36 mouse cellular contexts compared by ENCODE assay signal in genomic region chr11:120319310-120319709, GRCm38 (mm10). TPM values are rescaled to one million over a fixed set of nuclear protein-coding genes. Genes with fewer than 3 reads are reported as not detected.
A peak's percentile ranks its signal among the peaks of the same experiment; 100 is the strongest.
DNase-seq lines count a peak whose midpoint lies in the region; ATAC-seq lines count a peak whose summit lies in the region.
"Had no signal": no experiment of that assay in that cellular context is flagged by ENCODE, and none has a peak within 500 bp of the region (broad histone marks: within the 10 kb centered on the region; RNA-seq: fewer than 3 reads in every experiment).

No protein-coding gene starts in this region.

- DNase-seq in gastrocnemius, postnatal 4 days (ENCODE audit: low spot score in 2 of 2) = peak; percentile 5 to 12
- DNase-seq in gastrocnemius, adult 18-20 months (ENCODE audit: low spot score) = no peak
- peak; percentile 1 for DNase-seq in liver
- no peak for DNase-seq in liver, embryonic 11.5 days (ENCODE audit: low spot score)
- DNase-seq in neural tube, embryonic 10.5 days (ENCODE audit: extremely low spot score, low spot score) = peak; percentile 8
- DNase-seq: adrenal gland, postnatal 14 days; cerebellum, adult 11 months; cerebellum, postnatal 10 days; gastrocnemius, postnatal 14 days; heart, adult 2 months; heart, postnatal 14 days; kidney, adult 2 months; kidney, postnatal 4 days; lung, postnatal 10 days; right cerebral cortex, postnatal 25 days; thymus, adult 18-20 months; thymus, postnatal 25 days had no signal

- 85% methylated on average over 5 of the region's 5 CpGs for WGBS in liver, embryonic 11.5 days
- 88% methylated on average over 5 of the region's 5 CpGs for WGBS in neural tube, embryonic 15.5 days
- WGBS in kidney, embryonic 15.5 days = 90% methylated on average over 5 of the region's 5 CpGs

- H3K4me1 ChIP-seq in liver, embryonic 11.5 days (replicated peaks; ENCODE audit: control insufficient read depth, insufficient read depth, low read length) = peaks cover 19% of the 10 kb centered on the region
- H3K4me1 ChIP-seq in neural tube, embryonic 15.5 days = peaks cover 28% of the 10 kb centered on the region
- H3K4me1 ChIP-seq in kidney, embryonic 15.5 days = peaks cover 23% of the 10 kb centered on the region

- H3K4me3 ChIP-seq in liver, embryonic 11.5 days (ENCODE audit: low read depth, low read length) = no peak overlapping the region
- no peak overlapping the region for H3K4me3 ChIP-seq in neural tube, embryonic 15.5 days (replicated peaks)
- no peak overlapping the region for H3K4me3 ChIP-seq in kidney, embryonic 15.5 days (replicated peaks)
- H3K4me3 ChIP-seq: erythroblast, embryonic 14.5 days; forebrain, embryonic 13.5 days; heart, adult 2 months; heart, embryonic 13.5 days; hindbrain, embryonic 10.5 days; hindbrain, embryonic 15.5 days; limb, embryonic 10.5 days; limb, embryonic 15.5 days; myocyte; neural tube, embryonic 13.5 days had no signal

- H3K9ac ChIP-seq in liver, embryonic 11.5 days (ENCODE audit: low read depth, low read length) = no peak overlapping the region
- no peak overlapping the region for H3K9ac ChIP-seq in neural tube, embryonic 15.5 days (replicated peaks)
- no peak overlapping the region for H3K9ac ChIP-seq in kidney, embryonic 15.5 days
- H3K9ac ChIP-seq: forebrain, embryonic 13.5 days; heart, embryonic 13.5 days; hindbrain, embryonic 15.5 days; limb, embryonic 15.5 days; neural tube, embryonic 13.5 days had no signal

- H3K27ac ChIP-seq in liver, embryonic 11.5 days (ENCODE audit: low read depth, low read length) = no peak overlapping the region
- no peak overlapping the region for H3K27ac ChIP-seq in neural tube, embryonic 15.5 days (replicated peaks)
- no peak overlapping the region for H3K27ac ChIP-seq in kidney, embryonic 15.5 days
- H3K27ac ChIP-seq: forebrain, embryonic 13.5 days; heart, adult 2 months; heart, embryonic 13.5 days; hindbrain, embryonic 10.5 days; hindbrain, embryonic 15.5 days; kidney, postnatal 0 days; limb, embryonic 10.5 days; limb, embryonic 15.5 days; macrophage; neural tube, embryonic 13.5 days had no signal

- no peaks in the 10 kb centered on the region for H3K36me3 ChIP-seq in liver, embryonic 11.5 days (ENCODE audit: control insufficient read depth, insufficient read depth, low read length)
- no peaks in the 10 kb centered on the region for H3K36me3 ChIP-seq in neural tube, embryonic 15.5 days
- no peaks in the 10 kb centered on the region for H3K36me3 ChIP-seq in kidney, embryonic 15.5 days
- H3K36me3 ChIP-seq: heart, embryonic 13.5 days; hindbrain, embryonic 10.5 days; hindbrain, embryonic 15.5 days; limb, embryonic 10.5 days; limb, embryonic 15.5 days; neural tube, embryonic 13.5 days had no signal

- no peak for ATAC-seq in liver, embryonic 11.5 days (replicated peaks; ENCODE audit: low FRiP score)
- no peak for ATAC-seq in neural tube, embryonic 15.5 days (ENCODE audit: low FRiP score)
- ATAC-seq in kidney, embryonic 15.5 days (replicated peaks; ENCODE audit: low FRiP score) = no peak
- ATAC-seq: forebrain, embryonic 13.5 days; inflammation-experienced regulatory T-cells, adult 6 months; midbrain, embryonic 16.5 days had no signal

- no peak overlapping the region for H3K4me2 ChIP-seq in liver, embryonic 11.5 days
- no peak overlapping the region for H3K4me2 ChIP-seq in neural tube, embryonic 15.5 days
- H3K4me2 ChIP-seq in kidney, embryonic 15.5 days = no peak overlapping the region
- H3K4me2 ChIP-seq: forebrain, embryonic 13.5 days; heart, embryonic 13.5 days; hindbrain, embryonic 15.5 days; limb, embryonic 15.5 days; neural tube, embryonic 13.5 days had no signal

- H3K27me3 ChIP-seq in liver, embryonic 11.5 days (replicated peaks; ENCODE audit: control insufficient read depth, insufficient read depth, low read length) = no peaks in the 10 kb centered on the region
- no peaks in the 10 kb centered on the region for H3K27me3 ChIP-seq in neural tube, embryonic 15.5 days (replicated peaks)
- no peaks in the 10 kb centered on the region for H3K27me3 ChIP-seq in kidney, embryonic 15.5 days
- H3K27me3 ChIP-seq: forebrain, embryonic 13.5 days; heart, embryonic 13.5 days; hindbrain, embryonic 15.5 days; limb, embryonic 15.5 days; neural tube, embryonic 13.5 days had no signal

- H3K9me3 ChIP-seq in liver, embryonic 11.5 days (ENCODE audit: control insufficient read depth, low read length) = no peaks in the 10 kb centered on the region
- H3K9me3 ChIP-seq in neural tube, embryonic 15.5 days (replicated peaks) = no peaks in the 10 kb centered on the region
- H3K9me3 ChIP-seq in kidney, embryonic 15.5 days (replicated peaks) = no peaks in the 10 kb centered on the region
- H3K9me3 ChIP-seq: forebrain, embryonic 13.5 days; heart, embryonic 13.5 days; hindbrain, embryonic 15.5 days; limb, embryonic 10.5 days; limb, embryonic 15.5 days; neural tube, embryonic 13.5 days had no signal

RNA-seq across cellular contexts. Expression of gene Actg1, which starts 29.0 kb away (rescaled TPM):
- 100 to 1,000 TPM; 861 to 883 TPM for total RNA-seq in gastrocnemius, postnatal 4 days (2021)
- total RNA-seq in gastrocnemius, adult 18-20 months (2021) = 100 to 1,000 TPM; 158 to 253 TPM
- 1,592 and 1,704 TPM in 2 replicates for polyA plus RNA-seq in liver, embryonic 11.5 days (2014; fragmentation: Nextera tagmentation; extraction: Ambion mirVana)
- 3,602 and 3,776 TPM in 2 replicates for polyA plus RNA-seq in neural tube, embryonic 15.5 days (2015; fragmentation: Nextera tagmentation; extraction: Ambion mirVana)
- polyA plus RNA-seq in kidney, embryonic 15.5 days (2015; fragmentation: Nextera tagmentation; extraction: Ambion mirVana) = 2,367 and 2,520 TPM in 2 replicates

RNA-seq across cellular contexts. Expression of gene Fscn2, which starts 42.0 kb away (rescaled TPM):
- under 1 TPM; 0.52 to 0.98 TPM for total RNA-seq in gastrocnemius, postnatal 4 days (2021)
- under 1 TPM; 0.39 to 0.52 TPM for total RNA-seq in gastrocnemius, adult 18-20 months (2021)
- 0.29 TPM in 1 of 2 replicates, not detected in the other for polyA plus RNA-seq in liver, embryonic 11.5 days (2014; fragmentation: Nextera tagmentation; extraction: Ambion mirVana)
- 0.64 and 1.4 TPM in 2 replicates for polyA plus RNA-seq in neural tube, embryonic 15.5 days (2015; fragmentation: Nextera tagmentation; extraction: Ambion mirVana)
- 1.1 and 1.2 TPM in 2 replicates for polyA plus RNA-seq in kidney, embryonic 15.5 days (2015; fragmentation: Nextera tagmentation; extraction: Ambion mirVana)
- total RNA-seq: common myeloid progenitor, adult 5-6 weeks; heart, adult 2 months; heart, postnatal 14 days; left cerebral cortex, postnatal 10 days; megakaryocyte-erythroid progenitor cell, adult 5-6 weeks had no signal
- polyA plus RNA-seq: erythroblast, embryonic 14.5 days; liver, embryonic 16.5 days; macrophage had no signal

RNA-seq across cellular contexts. Expression of gene Faap100, which starts 59.3 kb away (rescaled TPM):
- total RNA-seq in gastrocnemius, postnatal 4 days (2021) = 10 to 100 TPM; 16.7 to 16.9 TPM
- total RNA-seq in gastrocnemius, adult 18-20 months (2021) = 10 to 100 TPM in 1 of 2 experiments, 1 to 10 TPM in 1; 8.3 to 19.3 TPM
- polyA plus RNA-seq in liver, embryonic 11.5 days (2014; fragmentation: Nextera tagmentation; extraction: Ambion mirVana) = 22.8 and 23.2 TPM in 2 replicates
- polyA plus RNA-seq in neural tube, embryonic 15.5 days (2015; fragmentation: Nextera tagmentation; extraction: Ambion mirVana) = 71.6 and 81.5 TPM in 2 replicates
- 33.1 and 41.9 TPM in 2 replicates for polyA plus RNA-seq in kidney, embryonic 15.5 days (2015; fragmentation: Nextera tagmentation; extraction: Ambion mirVana)

Comparison
In these comparisons a context has a peak if more than half of its experiments do, and no peak if none do; other contexts are left out.
1. DNase-seq: peak in gastrocnemius, postnatal 4 days (2 of 2), liver (single experiment) and neural tube, embryonic 10.5 days (single experiment); none in gastrocnemius, adult 18-20 months (single experiment) and liver, embryonic 11.5 days (single experiment).